Mouse (Mus musculus) midbrain, embryonic 15.5 days (tissue): ENCODE results near the gene Mapk10. TPM values are rescaled to one million over a fixed set of nuclear protein-coding genes. Genes with fewer than 3 reads are reported as not detected.
"Not testable (repeated sequence)": the region's sequence is repeated elsewhere in the genome, so short reads cannot be mapped to it uniquely, and the experiment has no call there.

Experiments
- ATAC-seq: fragments of 200-750 bp; cut with Nextera tagmentation; replicated peaks from 2 replicates; pipeline ENCODE4 v1.8.0; 2017; ENCODE audit warnings: moderate TSS enrichment
- H3K27ac ChIP-seq: fragments of 300-500 bp; sonication (generic); 2 replicates; pipeline ENCODE4 v1.5.1; 2015; ENCODE audit warnings: mild to moderate bottlenecking, inconsistent platforms
- H3K27me3 ChIP-seq: fragments of 300-500 bp; sonication (generic); replicated peaks from 2 replicates; pipeline ENCODE4 v1.6.1; 2015; ENCODE audit warnings: inconsistent platforms
- H3K36me3 ChIP-seq: fragments of 300-500 bp; sonication (generic); replicated peaks from 2 replicates; pipeline ENCODE4 v1.6.1; 2015; ENCODE audit warnings: inconsistent platforms
- H3K4me1 ChIP-seq: fragments of 300-500 bp; sonication (generic); 2 replicates; pipeline ENCODE4 v1.6.1; 2015; ENCODE audit warnings: inconsistent platforms
- H3K4me2 ChIP-seq: fragments of 300-500 bp; sonication (generic); 2 replicates; pipeline ENCODE4 v1.6.1; 2015; ENCODE audit warnings: inconsistent platforms, mild to moderate bottlenecking, moderate library complexity
- H3K4me3 ChIP-seq: fragments of 300-500 bp; sonication (generic); 2 replicates; pipeline ENCODE4 v1.5.1; 2015; ENCODE audit warnings: mild to moderate bottlenecking, inconsistent platforms
- H3K9ac ChIP-seq: fragments of 300-500 bp; sonication (generic); 2 replicates; pipeline ENCODE4 v1.6.1; 2015; ENCODE audit warnings: mild to moderate bottlenecking, inconsistent platforms
- H3K9me3 ChIP-seq: fragments of 300-500 bp; sonication (generic); 2 replicates; pipeline ENCODE4 v1.6.1; 2016; ENCODE audit warnings: inconsistent platforms
- WGBS: fragments of 180-500 bp; shearing (Covaris S2); methylation state at CpG from one replicate; pipeline ENCODE4 v1.1.7; 2015; ENCODE audit warnings: mixed read lengths; 5-methylcytosine and 5-hydroxymethylcytosine counted together
- polyA plus RNA-seq: library from polyadenylated mRNA; unstranded; fragments of >200 nt; fragmentation: Nextera tagmentation; extraction: Ambion mirVana; gene quantifications from 2 replicates; pipeline ENCODE4 v1.2.1, GENCODE M21; 2015

The Mapk10 gene
- polyA plus RNA-seq, 1 experiment from 2014 or later: 135 TPM

DNA sequence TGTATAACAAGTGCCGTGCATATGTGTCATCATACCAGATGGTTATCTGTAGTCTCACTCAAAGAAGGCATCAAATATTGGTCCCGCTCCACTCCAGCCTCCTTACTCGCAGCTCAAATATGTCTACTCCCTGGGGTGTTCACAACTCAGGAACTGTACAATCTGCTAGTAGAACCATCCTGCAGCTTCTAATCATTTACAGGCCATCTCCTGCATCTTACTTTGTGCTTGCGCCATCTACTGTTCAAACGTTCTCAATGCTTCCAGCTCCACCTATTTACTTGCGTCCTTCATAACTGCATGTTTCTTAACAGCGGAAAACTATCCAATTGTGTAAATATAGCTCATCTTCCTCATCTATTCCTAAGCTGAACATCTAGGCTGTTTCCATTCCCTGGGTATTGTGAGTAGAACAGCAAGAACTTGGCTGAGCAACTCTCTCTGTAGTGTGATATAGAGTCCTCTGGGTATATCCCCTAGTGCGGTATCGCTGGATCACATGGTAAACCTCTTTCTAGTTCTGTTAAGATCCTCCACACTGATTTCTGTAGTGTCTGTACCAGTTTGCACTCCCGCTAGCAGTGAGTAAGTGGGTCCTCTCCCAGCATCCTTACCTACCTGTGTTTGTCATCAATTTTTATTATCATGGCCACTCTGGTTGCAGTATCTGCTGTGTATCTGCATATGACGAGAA lies 336.4 kb downstream of the Mapk10 start:
- no peaks in the 10 kb centered on the region for H3K27me3 ChIP-seq
- 0 out of 2 replicates have a peak, but pooled peaks cover 4% of the 10 kb centered on the region for H3K4me1 ChIP-seq
- no peak overlapping the region for H3K27ac ChIP-seq
- H3K36me3 ChIP-seq: no peaks in the 10 kb centered on the region
- WGBS: 39% methylated on average over 11 of the region's 11 CpGs
- ATAC-seq: peak; percentile 76
- H3K4me2 ChIP-seq: peak overlapping the region; percentile 11; the same call in 1 of the 2 replicates
- no peak overlapping the region for H3K4me3 ChIP-seq
- H3K9ac ChIP-seq: no peak overlapping the region
- H3K9me3 ChIP-seq: no peaks in the 10 kb centered on the region

DNA sequence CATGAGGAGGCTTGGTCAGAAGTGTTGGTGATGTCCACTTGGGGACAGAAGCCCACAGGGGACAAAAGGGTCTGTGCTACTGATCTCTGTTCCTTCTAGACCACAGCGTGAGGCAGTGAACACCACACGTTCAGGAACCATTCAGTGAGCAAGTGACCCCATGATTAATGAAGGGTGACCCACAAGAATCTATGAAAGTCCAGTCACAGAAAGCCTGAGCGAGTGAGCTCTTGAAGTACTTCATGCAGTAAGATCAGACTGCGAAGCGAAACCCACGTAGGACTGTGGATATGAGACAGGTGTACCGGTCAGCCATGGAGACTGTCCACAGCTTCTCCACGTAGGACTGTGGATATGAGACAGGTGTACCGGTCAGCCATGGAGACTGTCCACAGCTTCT lies 338.1 kb downstream of the Mapk10 start:
- not testable (repeated sequence) for H3K27me3 ChIP-seq, H3K36me3 ChIP-seq, H3K4me3 ChIP-seq, ATAC-seq, H3K9ac ChIP-seq, H3K4me1 ChIP-seq, H3K4me2 ChIP-seq, H3K9me3 ChIP-seq, H3K27ac ChIP-seq
- 91% methylated on average over 9 of the region's 9 CpGs for WGBS

DNA sequence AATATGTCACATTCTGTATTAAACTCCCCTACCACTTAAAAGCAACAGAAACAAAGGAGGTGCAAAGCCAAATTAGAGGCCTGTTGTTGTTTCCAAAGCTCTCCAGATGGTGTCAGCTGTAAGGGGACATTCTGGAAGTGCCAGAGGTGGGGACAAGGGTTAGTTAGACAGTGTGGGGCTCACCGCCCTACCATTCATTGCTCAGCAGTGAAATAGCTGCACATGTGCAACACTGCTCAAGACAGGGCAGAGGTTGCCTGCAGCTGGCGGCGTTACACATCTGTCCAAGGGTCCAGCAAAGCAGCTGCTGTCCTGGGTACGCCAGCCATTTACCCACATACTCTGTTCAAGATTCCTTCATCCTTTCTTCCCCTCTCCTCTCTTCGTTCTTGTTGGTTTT lies 342.9 kb downstream of the Mapk10 start:
- no peak for ATAC-seq
- H3K9ac ChIP-seq: no peak overlapping the region
- no peak overlapping the region for H3K4me3 ChIP-seq
- H3K4me2 ChIP-seq: no peak overlapping the region
- no peaks in the 10 kb centered on the region for H3K36me3 ChIP-seq
- no peaks in the 10 kb centered on the region for H3K4me1 ChIP-seq
- WGBS: 66% methylated on average over 5 of the region's 5 CpGs
- no peaks in the 10 kb centered on the region for H3K27me3 ChIP-seq
- no peaks in the 10 kb centered on the region for H3K9me3 ChIP-seq
- H3K27ac ChIP-seq: no peak overlapping the region

DNA sequence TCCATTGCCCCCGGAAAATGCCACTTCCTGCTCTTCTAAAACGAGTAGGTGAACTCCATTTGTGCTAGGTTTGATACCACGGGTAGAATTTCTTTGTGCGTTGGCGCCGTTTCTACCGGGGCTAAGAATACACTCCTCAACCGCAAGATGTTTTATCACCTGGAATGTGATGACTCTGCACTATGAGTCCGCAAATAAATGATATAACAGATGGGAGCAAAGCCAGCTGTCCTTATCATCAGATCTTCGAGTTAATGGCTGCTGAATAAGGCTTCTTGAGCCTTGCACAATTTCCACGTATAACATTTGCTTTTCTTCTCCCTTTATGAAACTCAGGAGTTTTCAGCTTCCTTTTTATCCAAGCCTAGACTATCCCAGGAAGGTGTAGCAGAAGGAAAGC lies 351.4 kb downstream of the Mapk10 start:
- WGBS: 80% methylated on average over 11 of the region's 11 CpGs

DNA sequence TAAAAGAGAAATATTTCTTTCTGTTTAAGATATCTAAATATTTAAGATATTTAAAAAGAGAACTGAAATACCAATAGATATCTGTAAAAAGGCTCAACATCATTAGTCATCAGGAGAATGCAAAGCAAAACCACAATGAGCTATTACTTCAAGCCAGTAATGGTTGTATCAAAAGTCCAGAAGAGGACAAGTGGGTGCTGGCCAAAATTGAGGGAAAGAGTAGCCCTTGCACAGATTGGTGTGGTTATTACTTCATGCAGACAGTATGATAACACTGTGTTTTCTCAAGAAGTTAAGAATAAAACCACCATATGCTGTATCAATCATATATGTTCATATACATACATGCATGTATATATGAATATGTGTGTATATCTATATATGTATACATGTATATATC lies 353.1 kb downstream of the Mapk10 start:
- Histone ChIP-seq H3K27me3 (no peaks in the 10 kb centered on the region), H3K9ac (no peak overlapping the region), H3K27ac (no peak overlapping the region), H3K9me3 (no peaks in the 10 kb centered on the region), H3K4me2 (no peak overlapping the region), H3K4me1 (peaks cover 8% of the 10 kb centered on the region; the same call in 1 of the 2 replicates), H3K36me3 (no peaks in the 10 kb centered on the region), H3K4me3 (no peak overlapping the region)
- ATAC-seq: no peak

More for the DNA sequence above, 351.4 kb downstream of the Mapk10 start:
- no peak overlapping the region for H3K4me3 ChIP-seq
- H3K9ac ChIP-seq: no peak overlapping the region
- H3K27me3 ChIP-seq: no peaks in the 10 kb centered on the region
- no peak for ATAC-seq
- peaks cover 8% of the 10 kb centered on the region; the same call in 1 of the 2 replicates for H3K4me1 ChIP-seq
- H3K9me3 ChIP-seq: no peaks in the 10 kb centered on the region
- H3K36me3 ChIP-seq: no peaks in the 10 kb centered on the region
- H3K27ac ChIP-seq: no peak overlapping the region
- no peak overlapping the region for H3K4me2 ChIP-seq

Other genes starting within 250 kb of the Mapk10 start
- gene Ptpn13, start 213.9 kb upstream of the Mapk10 start, polyA plus RNA-seq: 5.8 and 5.9 TPM in 2 replicates